Mouse (Mus musculus) right cerebral cortex, adult 18-20 months (tissue): Measurements from ENCODE around the gene Zfp128.
"Not testable (repeated sequence)": the region's sequence is repeated elsewhere in the genome, so short reads cannot be mapped to it uniquely, and the experiment has no call there.

Experiments used
- DNase-seq: peaks from one replicate; pipeline ENCODE4 v3.0.0; 2022; ENCODE audit warnings: mixed read lengths

Gene Zfp128

GRCm38 (mm10) chr7:12880911-12881660 lies at the start of gene Zfp128:
Zfp128 (plus strand) TSS chr7:12881177.
- DNase-seq = peak; percentile 97

GRCm38 (mm10) chr7:12834162-12835120 lies 46.5 kb upstream of the Zfp128 start, which contains the start of gene Zfp110:
Zfp110 (plus strand) TSS chr7:12834761.
- peak; percentile 87 for DNase-seq

- DNase-seq = no peak
These were observed 45.7 kb upstream of the Zfp128 start for GRCm38 (mm10) chr7:12835193-12835671.

- DNase-seq = no peak
These were observed 45.2 kb upstream of the Zfp128 start for GRCm38 (mm10) chr7:12835779-12836178.

GRCm38 (mm10) chr7:12874301-12874700 lies 6.7 kb upstream of the Zfp128 start:
- DNase-seq = no peak

- DNase-seq = no peak
These were observed 941 bp upstream of the Zfp128 start for GRCm38 (mm10) chr7:12880036-12880435.

GRCm38 (mm10) chr7:12880497-12880896 lies 480 bp upstream of the Zfp128 start:
- not testable (repeated sequence) for DNase-seq

GRCm38 (mm10) chr7:12886563-12887266 lies 5.7 kb downstream of the Zfp128 start:
- no peak for DNase-seq

GRCm38 (mm10) chr7:12887585-12887984 lies 6.6 kb downstream of the Zfp128 start:
- DNase-seq = no peak

- DNase-seq = no peak
These were observed 10.0 kb downstream of the Zfp128 start for GRCm38 (mm10) chr7:12890928-12891327.

- no peak for DNase-seq
These were observed 10.4 kb downstream of the Zfp128 start for GRCm38 (mm10) chr7:12891334-12891733.

- DNase-seq = peak; percentile 97
These were observed 16.9 kb downstream of the Zfp128 start, which contains the start of gene Zscan22 for GRCm38 (mm10) chr7:12897655-12898410. Zscan22 (plus strand) TSS chr7:12897815.

- DNase-seq = no peak
These were observed 20.5 kb downstream of the Zfp128 start for GRCm38 (mm10) chr7:12901517-12901916.

GRCm38 (mm10) chr7:12903623-12904022 lies 22.6 kb downstream of the Zfp128 start:
- DNase-seq = no peak

GRCm38 (mm10) chr7:12905146-12905545 lies 24.2 kb downstream of the Zfp128 start:
- no peak for DNase-seq

GRCm38 (mm10) chr7:12909498-12909962 lies 28.6 kb downstream of the Zfp128 start:
- DNase-seq = peak; percentile 75

- DNase-seq = peak; percentile 70
These were observed 29.2 kb downstream of the Zfp128 start for GRCm38 (mm10) chr7:12910181-12910668.

- DNase-seq = no peak
These were observed 32.6 kb downstream of the Zfp128 start for GRCm38 (mm10) chr7:12913556-12913955.

- DNase-seq = not testable (repeated sequence)
These were observed 39.5 kb downstream of the Zfp128 start for GRCm38 (mm10) chr7:12920495-12920894.

- no peak for DNase-seq
These were observed 40.3 kb downstream of the Zfp128 start for GRCm38 (mm10) chr7:12921318-12921704.

- peak; percentile 99 for DNase-seq
These were observed 40.9 kb downstream of the Zfp128 start, which contains the start of gene Rps5 for GRCm38 (mm10) chr7:12921705-12922465. Rps5 (plus strand) TSS chr7:12922290.
